Mouse (Mus musculus) frontal cortex, postnatal 10 days (tissue): ENCODE data around the gene Ppp1r2.

Experiments
- DNase-seq, 2 experiments: peaks; one replicate each; pipeline ENCODE4 v3.0.0; 2022; ENCODE audit warnings: low spot score in 2 of 2, mixed read lengths in 1 of 2

Ppp1r2 gene

GRCm38 (mm10) chr16:31234808-31235456 is 40.1 kb downstream of the Ppp1r2 start:
- no peak for DNase-seq

GRCm38 (mm10) chr16:31234356-31234755 is 40.7 kb downstream of the Ppp1r2 start:
- no peak for DNase-seq

GRCm38 (mm10) chr16:31233541-31234339 is 41.3 kb downstream of the Ppp1r2 start:
- peak; percentile 22 to 59 for DNase-seq

GRCm38 (mm10) chr16:31233167-31233498 is 41.9 kb downstream of the Ppp1r2 start:
- DNase-seq: no peak

GRCm38 (mm10) chr16:31232491-31233166 is 42.4 kb downstream of the Ppp1r2 start:
- DNase-seq: no peak

- DNase-seq: no peak
These were observed 43.5 kb downstream of the Ppp1r2 start for GRCm38 (mm10) chr16:31231591-31231990.

- no peak for DNase-seq
These were observed 47.3 kb downstream of the Ppp1r2 start for GRCm38 (mm10) chr16:31227746-31228145.

- DNase-seq: no peak
These were observed 59.8 kb downstream of the Ppp1r2 start for GRCm38 (mm10) chr16:31215271-31215670.

- DNase-seq: no peak
These were observed 61.6 kb downstream of the Ppp1r2 start for GRCm38 (mm10) chr16:31213463-31213862.

GRCm38 (mm10) chr16:31211503-31211902 is 63.6 kb downstream of the Ppp1r2 start:
- no peak for DNase-seq

- DNase-seq: no peak
These were observed 64.6 kb downstream of the Ppp1r2 start for GRCm38 (mm10) chr16:31210453-31210852.

GRCm38 (mm10) chr16:31209911-31210310 is 65.2 kb downstream of the Ppp1r2 start:
- no peak for DNase-seq

- no peak for DNase-seq
These were observed 69.4 kb downstream of the Ppp1r2 start for GRCm38 (mm10) chr16:31205726-31206125.

GRCm38 (mm10) chr16:31205187-31205586 is 69.9 kb downstream of the Ppp1r2 start:
- DNase-seq: no peak

GRCm38 (mm10) chr16:31204216-31204615 is 70.9 kb downstream of the Ppp1r2 start:
- DNase-seq: no peak

- no peak for DNase-seq
These were observed 73.4 kb downstream of the Ppp1r2 start for GRCm38 (mm10) chr16:31201704-31202103.
